Mouse (Mus musculus) heart, adult 9 months (tissue): ENCODE data around the gene Igf1r.
A peak's percentile ranks its signal among the peaks of the same experiment; 100 is the strongest.

ENCODE experiments used
- DNase-seq, 2 experiments: peaks; one replicate each; pipeline ENCODE4 v3.0.0; 2022; ENCODE audit warnings: low spot score in 2 of 2

The Igf1r gene

GRCm38 (mm10) chr7:68227021-68227420 is 274.4 kb downstream of the Igf1r start:
- DNase-seq: no peak

- DNase-seq: no peak
Measured at GRCm38 (mm10) chr7:68227621-68228020, 275.0 kb downstream of the Igf1r start.

- no peak for DNase-seq
Measured at GRCm38 (mm10) chr7:68228491-68228890, 275.9 kb downstream of the Igf1r start.

GRCm38 (mm10) chr7:68230831-68231230 is 278.2 kb downstream of the Igf1r start:
- DNase-seq: no peak

- no peak for DNase-seq
Measured at GRCm38 (mm10) chr7:68232521-68232920, 279.9 kb downstream of the Igf1r start.

- peak; percentile 24 to 31 for DNase-seq
Measured at GRCm38 (mm10) chr7:68233619-68234223, 281.1 kb downstream of the Igf1r start.

- DNase-seq: no peak
Measured at GRCm38 (mm10) chr7:68236817-68237216, 284.2 kb downstream of the Igf1r start.

- DNase-seq: no peak
Measured at GRCm38 (mm10) chr7:68239220-68239827, 286.7 kb downstream of the Igf1r start.

- no peak for DNase-seq
Measured at GRCm38 (mm10) chr7:68241205-68241604, 288.6 kb downstream of the Igf1r start.

GRCm38 (mm10) chr7:68245681-68246080 is 293.1 kb downstream of the Igf1r start:
- DNase-seq: no peak

GRCm38 (mm10) chr7:68246249-68246648 is 293.6 kb downstream of the Igf1r start:
- DNase-seq: no peak

GRCm38 (mm10) chr7:68250411-68250810 is 297.8 kb downstream of the Igf1r start:
- DNase-seq: no peak

GRCm38 (mm10) chr7:68250902-68251301 is 298.3 kb downstream of the Igf1r start:
- no peak for DNase-seq

GRCm38 (mm10) chr7:68257767-68258166 is 305.1 kb downstream of the Igf1r start:
- no peak for DNase-seq

- no peak for DNase-seq
Measured at GRCm38 (mm10) chr7:68258326-68259150, 305.9 kb downstream of the Igf1r start.

GRCm38 (mm10) chr7:68259523-68260081 is 307.0 kb downstream of the Igf1r start:
- DNase-seq: no peak

- no peak for DNase-seq
Measured at GRCm38 (mm10) chr7:68262612-68263200, 310.1 kb downstream of the Igf1r start.

- DNase-seq: no peak
Measured at GRCm38 (mm10) chr7:68263346-68264027, 310.9 kb downstream of the Igf1r start.

- DNase-seq: peak; percentile 62 to 67
Measured at GRCm38 (mm10) chr7:68264028-68264453, 311.4 kb downstream of the Igf1r start, which contains the start of gene Pgpep1l. Gene Pgpep1l, minus strand, starts transcription at chr7:68264233.

GRCm38 (mm10) chr7:68264531-68264930 is 311.9 kb downstream of the Igf1r start:
- peak; percentile 24 to 38 for DNase-seq

GRCm38 (mm10) chr7:68265391-68265790 is 312.8 kb downstream of the Igf1r start:
- no peak for DNase-seq
